Mouse (Mus musculus) heart, postnatal 0 days (tissue): ENCODE data around the gene Grrp1. TPM values are rescaled to one million over a fixed set of nuclear protein-coding genes. Genes with fewer than 3 reads are reported as not detected.
A peak's percentile ranks its signal among the peaks of the same experiment; 100 is the strongest.

ENCODE experiments used
- ATAC-seq: fragments of 200-750 bp; cut with Nextera tagmentation; 2 replicates; pipeline ENCODE4 v1.8.0; 2017; ENCODE audit warnings: low read depth, moderate number of reproducible peaks, moderate library complexity; ENCODE audit not compliant: insufficient read depth
- DNase-seq: peaks from one replicate; pipeline ENCODE4 v3.0.0-alpha.2; 2016; ENCODE audit warnings: low spot score
- H3K27ac ChIP-seq: fragments of 300-500 bp; sonication (generic); 2 replicates; pipeline ENCODE4 v1.5.1; 2014; ENCODE audit warnings: low read depth, mild to moderate bottlenecking
- H3K27me3 ChIP-seq: fragments of 300-500 bp; sonication (generic); 2 replicates; pipeline ENCODE4 v1.6.1; 2014; ENCODE audit warnings: low read length, mixed read lengths; ENCODE audit not compliant: control insufficient read depth, insufficient read depth
- H3K36me3 ChIP-seq: fragments of 300-500 bp; sonication (generic); replicated peaks from 2 replicates; pipeline ENCODE4 v1.6.1; 2014; ENCODE audit warnings: low read length, mixed read lengths; ENCODE audit not compliant: control insufficient read depth, insufficient read depth
- H3K4me1 ChIP-seq: fragments of 300-500 bp; sonication (generic); 2 replicates; pipeline ENCODE4 v1.6.1; 2014; ENCODE audit warnings: antibody characterized with exemption; ENCODE audit not compliant: control insufficient read depth, insufficient read depth
- H3K4me2 ChIP-seq: fragments of 300-500 bp; sonication (generic); 2 replicates; pipeline ENCODE4 v1.6.1; 2014; ENCODE audit warnings: low read depth, mild to moderate bottlenecking, low read length, moderate library complexity
- H3K4me3 ChIP-seq: fragments of 300-500 bp; sonication (generic); 2 replicates; pipeline ENCODE4 v1.5.1; 2014; ENCODE audit warnings: low read depth, low read length
- H3K9ac ChIP-seq: fragments of 300-500 bp; sonication (generic); replicated peaks from 2 replicates; pipeline ENCODE4 v1.6.1; 2014; ENCODE audit warnings: low read depth, low read length, mixed read lengths
- H3K9me3 ChIP-seq: fragments of 300-500 bp; sonication (generic); replicated peaks from 2 replicates; pipeline ENCODE4 v1.6.1; 2016; ENCODE audit warnings: low read length; ENCODE audit not compliant: control insufficient read depth
- CTCF ChIP-seq: IDR thresholded peaks from 2 replicates; pipeline ENCODE4 v1.5.1; 2016; ENCODE audit warnings: antibody characterized with exemption, control low read depth, low read depth
- EP300 ChIP-seq: IDR thresholded peaks from 2 replicates; pipeline ENCODE4 v1.6.1; 2016; ENCODE audit warnings: antibody characterized with exemption, low read depth
- WGBS: fragments of 180-500 bp; shearing (Covaris S2); extraction: QIAGEN DNeasy Blood & Tissue Kit; methylation state at CpG from one replicate; pipeline ENCODE4 v1.1.7; 2014; 5-methylcytosine and 5-hydroxymethylcytosine counted together
- polyA plus RNA-seq: library from polyadenylated mRNA; unstranded; fragments of >200 nt; fragmentation: Nextera tagmentation; extraction: Ambion mirVana; gene quantifications from 2 replicates; pipeline ENCODE4 v1.2.1, GENCODE M21; 2015
- total RNA-seq: library from RNA; depleted of rRNA; stranded (reverse); fragments of >200 nt; gene quantifications from 2 replicates; pipeline ENCODE4 v1.2.3, GENCODE M21; 2014; ENCODE audit warnings: low replicate concordance

Gene Grrp1
- total and polyA plus RNA-seq, 2 experiments from 2014 or later: 6.0 to 26.1 TPM

DNA sequence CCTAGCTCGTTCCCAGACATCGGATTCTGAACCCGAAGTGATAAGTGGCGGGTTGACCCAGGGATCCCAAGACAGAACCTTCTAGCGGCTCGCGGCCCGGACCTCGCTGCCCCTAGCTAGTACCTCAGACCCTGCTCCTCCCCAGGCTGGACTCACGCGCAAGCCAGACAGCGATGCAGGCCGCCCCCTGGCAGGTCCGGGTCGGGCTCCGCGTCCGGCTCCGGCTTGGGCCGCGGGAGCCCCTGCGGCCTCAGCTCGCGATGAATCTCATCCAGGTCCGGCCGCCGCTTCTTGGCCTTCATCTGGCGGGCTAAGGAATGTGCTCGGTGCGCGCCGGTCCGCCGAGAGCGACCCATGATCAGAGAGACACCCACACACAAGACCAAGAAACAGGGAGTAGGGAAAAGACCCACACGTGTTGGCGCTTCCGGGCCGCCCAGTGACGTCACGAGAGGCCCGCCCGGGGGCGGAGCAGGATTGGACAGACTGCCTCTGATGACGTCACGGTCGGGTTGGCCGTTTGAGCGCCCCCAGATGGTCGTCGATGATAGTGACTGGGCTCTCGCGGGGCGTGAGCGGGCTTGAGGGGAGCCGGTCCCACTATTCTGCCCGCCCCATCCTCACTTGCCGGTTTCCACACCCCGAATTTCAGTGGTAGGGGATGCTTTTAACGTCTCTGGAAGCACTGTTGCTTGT is 8.6 kb downstream of the Grrp1 start, which contains the start of gene Zfp593:
TSS of gene Zfp593 (minus strand) at position 445 of the 696 bp plus-strand sequence.
- Histone ChIP-seq H3K27ac (no peak within 1 kb of the TSS), H3K4me2 (peak within 1 kb of the TSS; percentile 99), H3K4me3 (peak within 1 kb of the TSS; percentile 79), H3K36me3 (no peaks in the 10 kb centered on the region), H3K9ac (peak within 1 kb of the TSS; percentile 77), H3K9me3 (no peaks in the 10 kb centered on the region), H3K27me3 (peaks cover 17% of the 10 kb centered on the region), H3K4me1 (peaks cover 8% of the 10 kb centered on the region; the same call in 1 of the 2 replicates)
- ATAC-seq (peak; percentile 80), DNase-seq (peak; percentile 86)
- TF ChIP-seq EP300 (no peak), CTCF (peak; percentile 58)
- WGBS: under 1% methylated on average over 60 of the region's 60 CpGs

DNA sequence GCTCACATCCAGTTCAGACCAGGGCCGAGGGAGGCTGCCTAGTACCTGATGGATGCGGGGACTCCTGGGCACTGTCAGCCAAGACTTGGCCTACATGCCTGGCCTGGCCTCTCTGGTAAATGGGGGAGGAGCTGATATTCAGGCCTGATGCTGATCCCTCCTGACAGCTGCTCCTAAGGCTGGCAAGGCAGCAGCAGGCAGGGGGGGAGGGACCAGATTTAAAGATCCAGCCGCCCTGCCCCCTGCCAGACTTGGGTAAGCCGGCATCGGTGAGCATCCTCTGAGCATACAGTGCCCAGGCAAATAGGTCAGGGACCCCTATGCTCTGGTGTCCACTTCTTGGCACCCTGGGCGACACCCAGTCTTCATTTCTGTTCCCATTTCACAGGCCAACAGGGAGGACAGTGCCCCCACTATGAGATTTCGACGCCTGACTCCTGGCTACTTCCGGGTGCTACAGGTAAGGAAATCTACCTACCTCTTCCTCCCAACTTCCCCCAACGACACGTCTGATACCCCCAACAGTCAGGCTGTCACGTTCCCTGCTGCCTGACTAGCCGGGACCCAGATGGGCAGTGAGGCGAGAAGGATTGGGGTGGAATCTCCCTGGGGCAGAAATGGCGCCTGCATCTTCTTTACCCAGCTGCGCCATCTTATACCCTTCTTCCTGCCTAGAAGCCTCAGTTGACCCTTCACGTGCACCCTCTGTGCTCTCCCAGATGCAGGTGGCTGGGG is 10.2 kb downstream of the Grrp1 start, which contains the start of gene E130218I03Rik:
TSS of gene E130218I03Rik (plus strand) at position 147 of the 735 bp plus-strand sequence.
- peaks cover 12% of the 10 kb centered on the region for H3K27me3 ChIP-seq
- H3K4me2 ChIP-seq: no peak within 1 kb of the TSS
- peaks cover 9% of the 10 kb centered on the region for H3K4me1 ChIP-seq
- ATAC-seq: no peak
- H3K4me3 ChIP-seq: no peak within 1 kb of the TSS
- no peak within 1 kb of the TSS for H3K9ac ChIP-seq
- H3K9me3 ChIP-seq: no peaks in the 10 kb centered on the region
- no peak for TF ChIP-seq CTCF
- TF ChIP-seq EP300: no peak
- no peak within 1 kb of the TSS for H3K27ac ChIP-seq
- H3K36me3 ChIP-seq: no peaks in the 10 kb centered on the region
- 89% methylated on average over 16 of the region's 17 CpGs for WGBS
- DNase-seq: peak; percentile 5

DNA sequence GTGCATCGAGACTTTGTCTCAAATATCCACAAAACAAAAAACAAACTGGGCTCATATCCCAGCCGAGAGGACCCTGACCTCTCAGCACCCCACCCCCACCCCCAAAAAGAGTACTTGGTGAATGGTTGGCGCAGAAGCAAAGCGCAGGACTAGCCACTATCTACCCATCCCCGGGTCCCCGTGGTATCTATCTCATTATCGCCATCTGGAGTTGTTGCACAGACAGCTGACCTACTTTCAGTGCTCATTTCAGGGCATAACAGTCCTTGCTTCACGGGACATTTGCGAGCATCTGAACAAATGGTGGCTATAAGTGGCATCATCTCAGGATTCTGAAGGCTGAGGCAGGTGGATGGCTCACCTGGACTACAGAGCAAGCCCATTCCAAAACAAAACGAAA is 15.2 kb downstream of the Grrp1 start:
- Histone ChIP-seq H3K36me3 (no peaks in the 10 kb centered on the region), H3K9me3 (no peaks in the 10 kb centered on the region), H3K27ac (no peak overlapping the region), H3K27me3 (no peaks in the 10 kb centered on the region), H3K4me1 (peaks cover 16% of the 10 kb centered on the region), H3K4me2 (peak overlapping the region; percentile 69), H3K4me3 (peak overlapping the region; percentile 41), H3K9ac (0 out of 2 replicates have a peak overlapping the region, but pooled peaks have one; percentile 28)
- TF ChIP-seq CTCF (no peak), EP300 (no peak)
- ATAC-seq (no peak), DNase-seq (no peak)
- WGBS: 14% methylated on average over 10 of the region's 10 CpGs

DNA sequence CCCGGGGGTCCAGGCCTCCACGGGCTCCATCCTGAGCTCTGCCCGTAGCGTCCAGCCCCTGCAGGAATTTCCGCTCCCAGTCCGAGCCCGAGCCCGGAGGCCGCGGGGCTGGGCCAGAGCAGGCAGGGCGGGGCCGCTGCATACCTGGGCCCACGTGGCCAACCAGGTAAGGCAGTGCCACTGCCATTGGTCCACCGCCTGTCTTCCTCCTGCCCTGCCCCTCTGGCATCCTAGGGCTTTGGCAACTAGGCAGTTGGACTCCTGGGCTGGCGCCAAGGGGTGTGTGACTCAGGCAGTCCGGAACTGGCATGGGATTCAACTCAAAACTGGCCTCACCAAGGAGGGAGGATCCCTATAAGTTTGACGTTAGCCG is 15.6 kb downstream of the Grrp1 start, which contains the start of gene Cnksr1:
TSS of gene Cnksr1 (minus strand) at position 121 of the 373 bp plus-strand sequence.
- peaks cover 16% of the 10 kb centered on the region for H3K4me1 ChIP-seq
- TF ChIP-seq EP300 (no peak), CTCF (no peak)
- peak within 1 kb of the TSS; percentile 41 for H3K4me3 ChIP-seq

DNA sequence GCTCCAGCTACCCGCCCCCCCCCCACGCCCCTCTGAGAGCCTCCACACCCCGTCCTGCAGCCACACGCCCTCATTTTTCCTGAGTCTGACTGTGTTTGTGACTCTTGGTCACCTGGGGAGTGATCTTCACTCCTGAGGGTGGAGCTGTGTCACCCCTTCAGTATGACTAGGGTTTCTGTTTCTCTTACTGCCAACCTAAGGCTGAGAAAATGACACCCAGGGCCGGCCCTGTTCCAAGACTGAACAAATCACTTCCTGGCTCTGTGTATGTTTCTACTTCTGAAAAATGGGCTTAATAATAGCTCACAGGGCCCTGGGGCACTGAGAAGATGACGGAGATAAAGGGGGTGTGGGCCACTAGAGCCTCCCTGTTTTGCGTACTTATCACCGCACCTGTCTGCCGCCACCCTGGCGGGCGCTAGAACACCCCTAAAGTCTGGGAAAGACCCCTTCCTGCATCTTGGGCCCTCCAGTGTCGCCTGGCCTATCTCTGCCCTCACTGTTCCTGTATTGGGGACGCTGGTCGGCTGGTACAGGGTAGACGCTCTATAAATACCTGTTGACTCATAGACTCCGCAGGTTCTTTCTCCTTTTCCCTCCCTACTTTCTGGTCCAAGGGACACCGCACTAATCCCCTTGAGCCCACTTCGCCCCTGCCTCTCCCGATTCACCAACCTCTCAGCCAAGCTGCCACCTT is 16.2 kb downstream of the Grrp1 start:
- Histone ChIP-seq H3K4me2 (peak overlapping the region; percentile 69), H3K9ac (peak overlapping the region; percentile 28; the same call in 1 of the 2 replicates), H3K36me3 (no peaks in the 10 kb centered on the region), H3K4me1 (peaks cover 16% of the 10 kb centered on the region), H3K9me3 (no peaks in the 10 kb centered on the region), H3K27ac (no peak overlapping the region; the same call in 1 of the 2 replicates), H3K27me3 (no peaks in the 10 kb centered on the region), H3K4me3 (peak overlapping the region; percentile 41)
- peak; percentile 76; the same call in 1 of the 2 replicates for ATAC-seq
- WGBS: 28% methylated on average over 19 of the region's 19 CpGs
- TF ChIP-seq EP300 (no peak), CTCF (no peak)
- DNase-seq: peak; percentile 10

More for the DNA sequence above, 15.6 kb downstream of the Grrp1 start, which contains the start of gene Cnksr1:
- peak within 1 kb of the TSS; percentile 69 for H3K4me2 ChIP-seq
- peak; percentile 52 for DNase-seq
- WGBS: 2% methylated on average over 18 of the region's 18 CpGs
- no peaks in the 10 kb centered on the region for H3K36me3 ChIP-seq
- H3K9me3 ChIP-seq: no peaks in the 10 kb centered on the region
- peak; percentile 59 for ATAC-seq
- no peaks in the 10 kb centered on the region for H3K27me3 ChIP-seq
- H3K9ac ChIP-seq: peak within 1 kb of the TSS; percentile 28; the same call in 1 of the 2 replicates
- no peak within 1 kb of the TSS; the same call in 1 of the 2 replicates for H3K27ac ChIP-seq
